Mouse (Mus musculus): Measurements from ENCODE around the gene Tnip3. TPM values are rescaled to one million over a fixed set of nuclear protein-coding genes. Genes with fewer than 3 reads are reported as not detected.
A peak's percentile ranks its signal among the peaks of the same experiment; 100 is the strongest.

Gene Tnip3
- polyA plus RNA-seq (2014; fragmentation: Nextera tagmentation; extraction: Ambion mirVana): 0.58 and 1.3 TPM in 2 replicates

DNA sequence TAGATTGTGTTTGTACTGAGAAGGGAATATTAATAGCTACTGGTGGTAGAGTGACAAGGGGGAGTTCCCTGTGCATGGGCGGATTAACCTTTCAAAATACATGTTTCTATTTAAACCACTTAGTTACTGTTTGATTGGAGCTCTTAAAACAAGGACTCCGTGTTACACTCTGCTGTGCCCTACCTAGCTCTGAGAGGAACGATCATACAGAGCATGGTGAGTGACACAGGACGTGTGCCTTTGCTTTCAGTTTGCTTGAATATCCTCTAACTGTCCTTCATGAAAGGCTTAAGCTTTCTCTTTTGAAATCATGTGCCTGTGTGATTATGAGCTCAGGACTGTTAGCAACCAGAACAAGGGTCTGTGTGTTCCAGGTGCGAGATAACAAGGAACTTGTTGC lies at the start of gene Tnip3:
Tnip3 (plus strand) TSS at position 122 of the 400 bp plus-strand sequence.
- H3K36me3 ChIP-seq (ENCODE audit: control insufficient read depth, insufficient read depth, low read length): no peaks in the 10 kb centered on the region
- no peaks in the 10 kb centered on the region for H3K9me3 ChIP-seq (ENCODE audit: control insufficient read depth, low read length)
- 33% methylated on average over 5 of the region's 5 CpGs for WGBS

GRCm38 (mm10) chr6:65498786-65499185 lies 26.3 kb upstream of the Tnip3 start:
- Histone ChIP-seq H3K9ac (ENCODE audit: low read length) (no peak overlapping the region), H3K4me1 (ENCODE audit: control insufficient read depth in 2 of 2, insufficient read depth in 2 of 2, low read length in 2 of 2) (no peaks in the 10 kb centered on the region), H3K4me2 (ENCODE audit: low read length) (no peak overlapping the region), H3K36me3 (ENCODE audit: control insufficient read depth, insufficient read depth, low read length) (no peaks in the 10 kb centered on the region), H3K27ac (replicated peaks in 1 of 2; ENCODE audit: control insufficient read depth in 1 of 2, insufficient read depth in 1 of 2, low read depth in 2 of 2, low read length in 2 of 2) (no peak overlapping the region), H3K27me3 (ENCODE audit: control insufficient read depth, insufficient read depth, low read length) (no peaks in the 10 kb centered on the region), H3K4me3 (ENCODE audit: control insufficient read depth in 1 of 2, insufficient read depth in 1 of 2, low read depth in 1 of 2, low read length in 2 of 2) (no peak overlapping the region), H3K9me3 (ENCODE audit: control insufficient read depth, low read length) (no peaks in the 10 kb centered on the region)
- no peak for ATAC-seq (ENCODE audit: insufficient number of reproducible peaks, insufficient read depth, low FRiP score, low read depth)

More for the DNA sequence above, at the start of gene Tnip3:
- ATAC-seq (ENCODE audit: insufficient number of reproducible peaks, insufficient read depth, low FRiP score, low read depth): peak; percentile 56; the same call in 1 of the 2 replicates
- peak within 1 kb of the TSS; percentile 46 for H3K4me2 ChIP-seq (ENCODE audit: low read length)
- H3K4me3 ChIP-seq (ENCODE audit: control insufficient read depth in 1 of 2, insufficient read depth in 1 of 2, low read depth in 1 of 2, low read length in 2 of 2): no peak within 1 kb of the TSS; a peak in 1 of 4 replicates
- peak within 1 kb of the TSS; percentile 59 to 66 for H3K27ac ChIP-seq (replicated peaks in 1 of 2; ENCODE audit: control insufficient read depth in 1 of 2, insufficient read depth in 1 of 2, low read depth in 2 of 2, low read length in 2 of 2)
- H3K9ac ChIP-seq (ENCODE audit: low read length): peak within 1 kb of the TSS; percentile 48; the same call in 1 of the 2 replicates
- no peaks in the 10 kb centered on the region for H3K4me1 ChIP-seq (ENCODE audit: control insufficient read depth in 2 of 2, insufficient read depth in 2 of 2, low read length in 2 of 2)
- no peaks in the 10 kb centered on the region for H3K27me3 ChIP-seq (ENCODE audit: control insufficient read depth, insufficient read depth, low read length)

GRCm38 (mm10) chr6:65510051-65510669 lies 15.0 kb upstream of the Tnip3 start:
- no peaks in the 10 kb centered on the region for H3K27me3 ChIP-seq (ENCODE audit: control insufficient read depth, insufficient read depth, low read length)
- no peak overlapping the region for H3K27ac ChIP-seq (replicated peaks in 1 of 2; ENCODE audit: control insufficient read depth in 1 of 2, insufficient read depth in 1 of 2, low read depth in 2 of 2, low read length in 2 of 2)
- no peak for ATAC-seq (ENCODE audit: insufficient number of reproducible peaks, insufficient read depth, low FRiP score, low read depth)
- H3K9me3 ChIP-seq (ENCODE audit: control insufficient read depth, low read length): no peaks in the 10 kb centered on the region
- 35% methylated on average over 4 of the region's 4 CpGs for whole genome bisulfite sequencing
- no peak overlapping the region for H3K4me3 ChIP-seq (ENCODE audit: control insufficient read depth in 1 of 2, insufficient read depth in 1 of 2, low read depth in 1 of 2, low read length in 2 of 2)
- no peaks in the 10 kb centered on the region for H3K36me3 ChIP-seq (ENCODE audit: control insufficient read depth, insufficient read depth, low read length)
- no peak overlapping the region for H3K4me2 ChIP-seq (ENCODE audit: low read length)
- H3K4me1 ChIP-seq (ENCODE audit: control insufficient read depth in 2 of 2, insufficient read depth in 2 of 2, low read length in 2 of 2): no peaks in the 10 kb centered on the region
- no peak overlapping the region for H3K9ac ChIP-seq (ENCODE audit: low read length)

GRCm38 (mm10) chr6:65513813-65514212 lies 11.3 kb upstream of the Tnip3 start:
- Histone ChIP-seq H3K9ac (ENCODE audit: low read length) (no peak overlapping the region), H3K27me3 (ENCODE audit: control insufficient read depth, insufficient read depth, low read length) (no peaks in the 10 kb centered on the region), H3K27ac (replicated peaks in 1 of 2; ENCODE audit: control insufficient read depth in 1 of 2, insufficient read depth in 1 of 2, low read depth in 2 of 2, low read length in 2 of 2) (no peak overlapping the region), H3K4me1 (ENCODE audit: control insufficient read depth in 2 of 2, insufficient read depth in 2 of 2, low read length in 2 of 2) (no peaks in the 10 kb centered on the region), H3K4me3 (ENCODE audit: control insufficient read depth in 1 of 2, insufficient read depth in 1 of 2, low read depth in 1 of 2, low read length in 2 of 2) (no peak overlapping the region), H3K4me2 (ENCODE audit: low read length) (no peak overlapping the region), H3K36me3 (ENCODE audit: control insufficient read depth, insufficient read depth, low read length) (no peaks in the 10 kb centered on the region), H3K9me3 (ENCODE audit: control insufficient read depth, low read length) (no peaks in the 10 kb centered on the region)
- WGBS: 85% methylated on average over 3 of the region's 3 CpGs
- ATAC-seq (ENCODE audit: insufficient number of reproducible peaks, insufficient read depth, low FRiP score, low read depth): no peak

DNA sequence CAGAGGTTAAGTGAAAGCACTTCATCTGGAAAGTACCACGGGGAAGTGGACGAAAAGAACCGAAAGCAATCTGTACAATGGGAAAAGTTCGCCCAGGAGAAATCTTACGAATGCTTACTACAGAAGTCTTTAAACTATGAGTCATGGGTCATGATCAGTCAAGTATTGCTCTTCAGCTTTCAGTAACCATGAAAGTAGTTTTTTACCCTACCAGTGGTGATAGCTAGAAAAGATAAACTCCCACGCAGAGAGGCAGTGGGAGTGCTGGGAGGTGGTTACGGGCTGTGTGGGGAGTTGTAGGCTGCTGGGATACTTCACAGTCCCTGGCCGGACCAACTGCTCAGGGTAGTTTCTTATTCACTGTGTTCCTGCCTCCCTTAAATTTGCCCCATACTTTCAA lies 8.4 kb upstream of the Tnip3 start:
- no peaks in the 10 kb centered on the region for H3K9me3 ChIP-seq (ENCODE audit: control insufficient read depth, low read length)
- no peaks in the 10 kb centered on the region for H3K27me3 ChIP-seq (ENCODE audit: control insufficient read depth, insufficient read depth, low read length)
- H3K4me3 ChIP-seq (ENCODE audit: control insufficient read depth in 1 of 2, insufficient read depth in 1 of 2, low read depth in 1 of 2, low read length in 2 of 2): no peak overlapping the region
- H3K27ac ChIP-seq (replicated peaks in 1 of 2; ENCODE audit: control insufficient read depth in 1 of 2, insufficient read depth in 1 of 2, low read depth in 2 of 2, low read length in 2 of 2): no peak overlapping the region
- ATAC-seq (ENCODE audit: insufficient number of reproducible peaks, insufficient read depth, low FRiP score, low read depth): no peak
- 58% methylated on average over 8 of the region's 8 CpGs for WGBS
- H3K9ac ChIP-seq (ENCODE audit: low read length): no peak overlapping the region
- H3K4me2 ChIP-seq (ENCODE audit: low read length): no peak overlapping the region
- no peaks in the 10 kb centered on the region for H3K36me3 ChIP-seq (ENCODE audit: control insufficient read depth, insufficient read depth, low read length)
- no peaks in the 10 kb centered on the region for H3K4me1 ChIP-seq (ENCODE audit: control insufficient read depth in 2 of 2, insufficient read depth in 2 of 2, low read length in 2 of 2)

DNA sequence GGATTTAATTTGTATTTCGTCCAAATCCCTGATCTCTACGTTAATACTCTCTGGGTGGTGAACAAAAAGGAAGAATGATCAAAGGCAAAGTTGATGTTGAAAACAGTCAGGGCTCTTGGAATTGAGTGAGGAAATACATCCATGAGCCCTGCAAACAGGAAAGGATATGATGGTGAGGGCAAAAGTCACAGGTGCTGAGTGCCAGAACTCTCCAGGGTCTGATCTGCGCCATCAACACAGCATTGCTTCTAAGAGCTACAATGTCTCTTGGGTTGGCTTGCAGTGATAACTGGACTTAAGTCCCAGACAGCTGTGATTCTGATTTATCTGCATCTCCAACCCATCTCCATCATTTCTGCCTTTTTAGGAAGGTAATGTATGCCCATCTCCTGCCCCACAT lies 4.3 kb upstream of the Tnip3 start:
- Histone ChIP-seq H3K9me3 (ENCODE audit: control insufficient read depth, low read length) (no peaks in the 10 kb centered on the region), H3K4me2 (ENCODE audit: low read length) (no peak overlapping the region), H3K27me3 (ENCODE audit: control insufficient read depth, insufficient read depth, low read length) (no peaks in the 10 kb centered on the region), H3K9ac (ENCODE audit: low read length) (no peak overlapping the region), H3K4me1 (ENCODE audit: control insufficient read depth in 2 of 2, insufficient read depth in 2 of 2, low read length in 2 of 2) (no peaks in the 10 kb centered on the region), H3K4me3 (ENCODE audit: control insufficient read depth in 1 of 2, insufficient read depth in 1 of 2, low read depth in 1 of 2, low read length in 2 of 2) (no peak overlapping the region), H3K27ac (replicated peaks in 1 of 2; ENCODE audit: control insufficient read depth in 1 of 2, insufficient read depth in 1 of 2, low read depth in 2 of 2, low read length in 2 of 2) (no peak overlapping the region), H3K36me3 (ENCODE audit: control insufficient read depth, insufficient read depth, low read length) (no peaks in the 10 kb centered on the region)
- no peak for ATAC-seq (ENCODE audit: insufficient number of reproducible peaks, insufficient read depth, low FRiP score, low read depth)
- 85% methylated on average over 3 of the region's 3 CpGs for WGBS

GRCm38 (mm10) chr6:65527892-65528291 lies 2.8 kb downstream of the Tnip3 start:
- no peak overlapping the region for H3K4me3 ChIP-seq (ENCODE audit: control insufficient read depth in 1 of 2, insufficient read depth in 1 of 2, low read depth in 1 of 2, low read length in 2 of 2)
- H3K27ac ChIP-seq (replicated peaks in 1 of 2; ENCODE audit: control insufficient read depth in 1 of 2, insufficient read depth in 1 of 2, low read depth in 2 of 2, low read length in 2 of 2): no peak overlapping the region
- no peaks in the 10 kb centered on the region for H3K4me1 ChIP-seq (ENCODE audit: control insufficient read depth in 2 of 2, insufficient read depth in 2 of 2, low read length in 2 of 2)
- no peaks in the 10 kb centered on the region for H3K27me3 ChIP-seq (ENCODE audit: control insufficient read depth, insufficient read depth, low read length)
- ATAC-seq (ENCODE audit: insufficient number of reproducible peaks, insufficient read depth, low FRiP score, low read depth): no peak
- no peaks in the 10 kb centered on the region for H3K9me3 ChIP-seq (ENCODE audit: control insufficient read depth, low read length)
- 57% methylated on average over 1 of the region's 1 CpGs for WGBS
- no peaks in the 10 kb centered on the region for H3K36me3 ChIP-seq (ENCODE audit: control insufficient read depth, insufficient read depth, low read length)
- H3K9ac ChIP-seq (ENCODE audit: low read length): no peak overlapping the region
- H3K4me2 ChIP-seq (ENCODE audit: low read length): no peak overlapping the region

GRCm38 (mm10) chr6:65531232-65531848 lies 6.2 kb downstream of the Tnip3 start:
- H3K27ac ChIP-seq (replicated peaks in 1 of 2; ENCODE audit: control insufficient read depth in 1 of 2, insufficient read depth in 1 of 2, low read depth in 2 of 2, low read length in 2 of 2): no peak overlapping the region
- no peaks in the 10 kb centered on the region for H3K36me3 ChIP-seq (ENCODE audit: control insufficient read depth, insufficient read depth, low read length)
- no peak overlapping the region for H3K4me3 ChIP-seq (ENCODE audit: control insufficient read depth in 1 of 2, insufficient read depth in 1 of 2, low read depth in 1 of 2, low read length in 2 of 2)
- no peak for ATAC-seq (ENCODE audit: insufficient number of reproducible peaks, insufficient read depth, low FRiP score, low read depth)
- no peaks in the 10 kb centered on the region for H3K9me3 ChIP-seq (ENCODE audit: control insufficient read depth, low read length)
- no peak overlapping the region for H3K9ac ChIP-seq (ENCODE audit: low read length)
- H3K4me1 ChIP-seq (ENCODE audit: control insufficient read depth in 2 of 2, insufficient read depth in 2 of 2, low read length in 2 of 2): no peaks in the 10 kb centered on the region
- no peak overlapping the region for H3K4me2 ChIP-seq (ENCODE audit: low read length)
- no peaks in the 10 kb centered on the region for H3K27me3 ChIP-seq (ENCODE audit: control insufficient read depth, insufficient read depth, low read length)
- WGBS: 64% methylated on average over 3 of the region's 3 CpGs
